Mouse (Mus musculus) kidney, embryonic 15.5 days (tissue): ENCODE data around the gene Slc38a9. TPM values are rescaled to one million over a fixed set of nuclear protein-coding genes. Genes with fewer than 3 reads are reported as not detected.

Source experiments
- ATAC-seq: fragments of 200-750 bp; cut with Nextera tagmentation; replicated peaks from 2 replicates; pipeline ENCODE4 v1.8.0; 2017; ENCODE audit warnings: moderate TSS enrichment; ENCODE audit not compliant: low FRiP score
- H3K27ac ChIP-seq: fragments of 300-500 bp; sonication (generic); 2 replicates; pipeline ENCODE4 v1.5.1; 2015; ENCODE audit warnings: mild to moderate bottlenecking, inconsistent platforms
- H3K27me3 ChIP-seq: fragments of 300-500 bp; sonication (generic); 2 replicates; pipeline ENCODE4 v1.6.1; 2015; ENCODE audit warnings: inconsistent platforms
- H3K36me3 ChIP-seq: fragments of 300-500 bp; sonication (generic); 2 replicates; pipeline ENCODE4 v1.6.1; 2015; ENCODE audit warnings: inconsistent platforms
- H3K4me1 ChIP-seq: fragments of 300-500 bp; sonication (generic); 2 replicates; pipeline ENCODE4 v1.6.1; 2015; ENCODE audit warnings: inconsistent platforms
- H3K4me2 ChIP-seq: fragments of 300-500 bp; sonication (generic); 2 replicates; pipeline ENCODE4 v1.6.1; 2015; ENCODE audit warnings: moderate library complexity, mild to moderate bottlenecking, inconsistent platforms
- H3K4me3 ChIP-seq: fragments of 300-500 bp; sonication (generic); replicated peaks from 2 replicates; pipeline ENCODE4 v1.5.1; 2015; ENCODE audit warnings: mild to moderate bottlenecking, inconsistent platforms
- H3K9ac ChIP-seq: fragments of 300-500 bp; sonication (generic); 2 replicates; pipeline ENCODE4 v1.6.1; 2015; ENCODE audit warnings: mild to moderate bottlenecking, inconsistent platforms
- H3K9me3 ChIP-seq: fragments of 300-500 bp; sonication (generic); replicated peaks from 2 replicates; pipeline ENCODE4 v1.6.1; 2016; ENCODE audit warnings: inconsistent platforms
- WGBS: fragments of 180-500 bp; shearing (Covaris S2); methylation state at CpG from one replicate; pipeline ENCODE4 v1.1.7; 2015; ENCODE audit warnings: mixed read lengths; 5-methylcytosine and 5-hydroxymethylcytosine counted together
- polyA plus RNA-seq: library from polyadenylated mRNA; unstranded; fragments of >200 nt; fragmentation: Nextera tagmentation; extraction: Ambion mirVana; gene quantifications from 2 replicates; pipeline ENCODE4 v1.2.1, GENCODE M21; 2015

Slc38a9 gene
- 14.7 and 15.2 TPM in 2 replicates for polyA plus RNA-seq

- Histone ChIP-seq H3K36me3 (no peaks in the 10 kb centered on the region), H3K4me3 (peak within 1 kb of the TSS; percentile 73), H3K9me3 (no peaks in the 10 kb centered on the region), H3K4me2 (peak within 1 kb of the TSS; percentile 86), H3K27me3 (no peaks in the 10 kb centered on the region), H3K9ac (peak within 1 kb of the TSS; percentile 71), H3K4me1 (peaks cover 9% of the 10 kb centered on the region), H3K27ac (peak within 1 kb of the TSS; percentile 64)
- peak; percentile 99 for ATAC-seq
- WGBS = under 1% methylated on average over 33 of the region's 33 CpGs
Observed at GRCm38 (mm10) chr13:112660574-112661381, at the start of gene Slc38a9. Gene Slc38a9, plus strand, starts transcription at chr13:112660751.

- 60% methylated on average over 3 of the region's 3 CpGs for WGBS
- Histone ChIP-seq H3K4me2 (no peak overlapping the region), H3K36me3 (no peaks in the 10 kb centered on the region), H3K4me3 (no peak overlapping the region), H3K4me1 (no peaks in the 10 kb centered on the region), H3K27me3 (no peaks in the 10 kb centered on the region), H3K9ac (no peak overlapping the region), H3K9me3 (no peaks in the 10 kb centered on the region), H3K27ac (no peak overlapping the region)
- no peak for ATAC-seq
Observed at GRCm38 (mm10) chr13:112621592-112621991, 39.0 kb upstream of the Slc38a9 start.

- Histone ChIP-seq H3K36me3 (no peaks in the 10 kb centered on the region), H3K27ac (no peak overlapping the region), H3K27me3 (no peaks in the 10 kb centered on the region), H3K9ac (no peak overlapping the region), H3K4me2 (no peak overlapping the region), H3K4me1 (no peaks in the 10 kb centered on the region), H3K9me3 (no peaks in the 10 kb centered on the region), H3K4me3 (no peak overlapping the region)
- WGBS = 54% methylated on average over 7 of the region's 7 CpGs
- no peak for ATAC-seq
Observed at GRCm38 (mm10) chr13:112623656-112624055, 36.9 kb upstream of the Slc38a9 start.

- H3K9me3 ChIP-seq = no peaks in the 10 kb centered on the region
Observed at GRCm38 (mm10) chr13:112624622-112625021, 35.9 kb upstream of the Slc38a9 start.

GRCm38 (mm10) chr13:112625566-112625965 lies 35.0 kb upstream of the Slc38a9 start:
- Histone ChIP-seq H3K9ac (no peak overlapping the region), H3K36me3 (no peaks in the 10 kb centered on the region), H3K27me3 (no peaks in the 10 kb centered on the region), H3K4me1 (no peaks in the 10 kb centered on the region), H3K9me3 (no peaks in the 10 kb centered on the region), H3K4me2 (no peak overlapping the region), H3K27ac (no peak overlapping the region), H3K4me3 (no peak overlapping the region)
- ATAC-seq = no peak

More at GRCm38 (mm10) chr13:112624622-112625021, 35.9 kb upstream of the Slc38a9 start:
- Histone ChIP-seq H3K4me1 (no peaks in the 10 kb centered on the region), H3K27ac (no peak overlapping the region), H3K4me3 (no peak overlapping the region), H3K27me3 (no peaks in the 10 kb centered on the region), H3K4me2 (no peak overlapping the region), H3K36me3 (no peaks in the 10 kb centered on the region), H3K9ac (no peak overlapping the region)
- no peak for ATAC-seq
- 72% methylated on average over 3 of the region's 3 CpGs for WGBS

- Histone ChIP-seq H3K4me2 (no peak overlapping the region), H3K4me1 (no peaks in the 10 kb centered on the region), H3K27me3 (no peaks in the 10 kb centered on the region), H3K9ac (no peak overlapping the region), H3K9me3 (no peaks in the 10 kb centered on the region), H3K27ac (no peak overlapping the region), H3K4me3 (no peak overlapping the region), H3K36me3 (no peaks in the 10 kb centered on the region)
- ATAC-seq = no peak
- WGBS = 73% methylated on average over 7 of the region's 7 CpGs
Observed at GRCm38 (mm10) chr13:112635174-112635837, 25.2 kb upstream of the Slc38a9 start.

GRCm38 (mm10) chr13:112636498-112636897 lies 24.1 kb upstream of the Slc38a9 start:
- H3K9ac ChIP-seq = no peak overlapping the region
- no peak for ATAC-seq
- 51% methylated on average over 3 of the region's 3 CpGs for WGBS
- no peak overlapping the region for H3K4me3 ChIP-seq
- no peak overlapping the region for H3K4me2 ChIP-seq
- H3K27ac ChIP-seq = no peak overlapping the region
- H3K9me3 ChIP-seq = no peaks in the 10 kb centered on the region
- H3K4me1 ChIP-seq = no peaks in the 10 kb centered on the region
- no peaks in the 10 kb centered on the region for H3K27me3 ChIP-seq
- no peaks in the 10 kb centered on the region for H3K36me3 ChIP-seq

GRCm38 (mm10) chr13:112639111-112639510 lies 21.4 kb upstream of the Slc38a9 start:
- 73% methylated on average over 4 of the region's 4 CpGs for WGBS
- H3K27ac ChIP-seq = no peak overlapping the region
- no peak for ATAC-seq
- no peak overlapping the region for H3K9ac ChIP-seq
- no peaks in the 10 kb centered on the region for H3K36me3 ChIP-seq
- H3K4me2 ChIP-seq = no peak overlapping the region
- no peaks in the 10 kb centered on the region for H3K9me3 ChIP-seq
- H3K4me3 ChIP-seq = no peak overlapping the region
- no peaks in the 10 kb centered on the region for H3K4me1 ChIP-seq
- no peaks in the 10 kb centered on the region for H3K27me3 ChIP-seq

- Histone ChIP-seq H3K36me3 (no peaks in the 10 kb centered on the region), H3K4me3 (no peak overlapping the region), H3K9ac (no peak overlapping the region), H3K27me3 (no peaks in the 10 kb centered on the region), H3K9me3 (no peaks in the 10 kb centered on the region), H3K27ac (no peak overlapping the region), H3K4me1 (no peaks in the 10 kb centered on the region), H3K4me2 (no peak overlapping the region)
- ATAC-seq = no peak
- 95% methylated on average over 3 of the region's 3 CpGs for WGBS
Observed at GRCm38 (mm10) chr13:112642897-112643296, 17.7 kb upstream of the Slc38a9 start.

- Histone ChIP-seq H3K27me3 (no peaks in the 10 kb centered on the region), H3K9me3 (no peaks in the 10 kb centered on the region), H3K36me3 (no peaks in the 10 kb centered on the region), H3K4me3 (no peak overlapping the region), H3K4me2 (no peak overlapping the region), H3K27ac (no peak overlapping the region), H3K9ac (no peak overlapping the region), H3K4me1 (no peaks in the 10 kb centered on the region)
- no peak for ATAC-seq
- WGBS = 77% methylated on average over 3 of the region's 3 CpGs
Observed at GRCm38 (mm10) chr13:112644996-112645395, 15.6 kb upstream of the Slc38a9 start.

GRCm38 (mm10) chr13:112645529-112646186 lies 14.9 kb upstream of the Slc38a9 start:
- Histone ChIP-seq H3K27ac (no peak overlapping the region), H3K4me1 (no peaks in the 10 kb centered on the region), H3K36me3 (no peaks in the 10 kb centered on the region), H3K4me3 (no peak overlapping the region), H3K9ac (no peak overlapping the region), H3K4me2 (no peak overlapping the region), H3K9me3 (no peaks in the 10 kb centered on the region), H3K27me3 (no peaks in the 10 kb centered on the region)
- 95% methylated on average over 1 of the region's 1 CpGs for WGBS
- ATAC-seq = no peak

GRCm38 (mm10) chr13:112651183-112651582 lies 9.4 kb upstream of the Slc38a9 start:
- H3K27ac ChIP-seq = no peak overlapping the region
- ATAC-seq = no peak
- H3K4me1 ChIP-seq = no peaks in the 10 kb centered on the region
- H3K27me3 ChIP-seq = no peaks in the 10 kb centered on the region
- peaks cover 7% of the 10 kb centered on the region; the same call in 1 of the 2 replicates for H3K9me3 ChIP-seq
- no peak overlapping the region for H3K4me2 ChIP-seq
- no peak overlapping the region for H3K4me3 ChIP-seq
- no peaks in the 10 kb centered on the region for H3K36me3 ChIP-seq
- no peak overlapping the region for H3K9ac ChIP-seq
- WGBS = 87% methylated on average over 3 of the region's 3 CpGs
